Mouse (Mus musculus) small intestine, adult 2 months (tissue): ENCODE results near the gene Inpp5a.

ENCODE experiments used
- CTCF ChIP-seq: fragments of 200-500 bp; IDR thresholded peaks from 2 replicates; pipeline ENCODE4 v1.5.1; 2012; ENCODE audit warnings: low read depth, mild to moderate bottlenecking, control low read depth, inconsistent platforms, low read length, moderate library complexity, mixed read lengths; ENCODE audit not compliant: insufficient replicate concordance, insufficient read length; ENCODE audit errors: extremely low read depth
- POLR2A ChIP-seq: fragments of 200-500 bp; IDR thresholded peaks from 2 replicates; pipeline ENCODE4 v1.6.1; 2012; ENCODE audit warnings: low read depth, mild to moderate bottlenecking, control low read depth, inconsistent platforms, low read length, moderate library complexity

DNA sequence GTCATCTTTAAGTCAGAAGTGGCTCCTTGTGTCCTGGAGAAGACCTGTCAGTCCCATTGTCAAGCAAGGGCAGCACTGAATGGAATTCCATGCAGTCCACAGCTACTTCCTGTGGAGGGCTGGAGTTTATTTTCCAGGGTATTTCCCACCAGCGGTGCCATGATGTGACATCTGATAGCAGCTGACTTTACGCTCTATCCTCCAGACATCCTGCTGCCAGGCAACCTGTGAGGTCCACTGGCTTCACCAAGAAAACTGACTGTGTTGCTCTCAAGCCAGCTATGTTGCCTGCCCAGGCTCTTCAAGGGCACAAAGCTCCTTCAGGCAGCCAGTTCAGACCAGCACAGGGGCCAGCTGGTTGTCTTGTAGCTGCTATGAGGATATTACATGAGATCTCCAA lies 79.5 kb downstream of the Inpp5a start:
- TF ChIP-seq POLR2A (no peak), CTCF (no peak)
